Mouse (Mus musculus) left cerebral cortex, postnatal 25 days (tissue): Measurements from ENCODE around the gene Cpvl. TPM values are rescaled to one million over a fixed set of nuclear protein-coding genes. Genes with fewer than 3 reads are reported as not detected.

Experiments
- DNase-seq, 2 experiments: peaks; one replicate each; pipeline ENCODE4 v3.0.0; 2022; ENCODE audit warnings: low spot score in 2 of 2, mixed read lengths in 1 of 2
- intact Hi-C: fragments of 180-260 bp; cut with DNase I; formaldehyde crosslinking; loops from one replicate; pipeline ENCODE4 v1.15.1; 2025
- total RNA-seq, 2 experiments: library from RNA; stranded (reverse); gene quantifications; 2 replicates each; pipeline ENCODE4 v1.2.3; 2021

Gene Cpvl
- total RNA-seq, 2 experiments from 2014 or later, result not detected

- DNase-seq, result no peak
- intact Hi-C loops, result no loop called here
Measured at GRCm38 (mm10) chr6:53974040-53974439, 4.4 kb downstream of the Cpvl start.

- no peak for DNase-seq
- intact Hi-C loops, result no loop called here
Measured at GRCm38 (mm10) chr6:53973468-53973867, 5.0 kb downstream of the Cpvl start.

- intact Hi-C loops, result no loop called here
- DNase-seq, result no peak
Measured at GRCm38 (mm10) chr6:53972238-53972743, 6.2 kb downstream of the Cpvl start.

GRCm38 (mm10) chr6:53971729-53972128, 6.7 kb downstream of the Cpvl start:
- peak; percentile 40 to 48 for DNase-seq
- intact Hi-C loops, result no loop called here

- DNase-seq, result no peak
- intact Hi-C loops, result loop anchor here (5.0 kb wide), 1 partner anchor 258 kb away; no protein-coding TSS in a partner anchor
Measured at GRCm38 (mm10) chr6:53969081-53969480, 9.4 kb downstream of the Cpvl start.

GRCm38 (mm10) chr6:53968550-53968949, 9.9 kb downstream of the Cpvl start:
- intact Hi-C loops, result loop anchor here (5.0 kb wide), 1 partner anchor 259 kb away; no protein-coding TSS in a partner anchor
- no peak for DNase-seq

GRCm38 (mm10) chr6:53966595-53966994, 11.9 kb downstream of the Cpvl start:
- intact Hi-C loops, result loop anchor here (5.0 kb wide), 1 partner anchor 261 kb away; no protein-coding TSS in a partner anchor
- DNase-seq, result no peak

- intact Hi-C loops, result loop anchor here (5.0 kb wide), 1 partner anchor 261 kb away; no protein-coding TSS in a partner anchor
- DNase-seq, result no peak
Measured at GRCm38 (mm10) chr6:53965900-53966299, 12.6 kb downstream of the Cpvl start.

GRCm38 (mm10) chr6:53963906-53964496, 14.5 kb downstream of the Cpvl start:
- DNase-seq, result no peak
- intact Hi-C loops, result loop anchor here (5.0 kb wide), 1 partner anchor 198 kb away; no protein-coding TSS in a partner anchor

GRCm38 (mm10) chr6:53962006-53962405, 16.5 kb downstream of the Cpvl start:
- intact Hi-C loops, result loop anchor here (5.0 kb wide), 1 partner anchor 200 kb away; no protein-coding TSS in a partner anchor
- no peak for DNase-seq

- intact Hi-C loops, result loop anchor here (5.0 kb wide), 3 partner anchors 163 to 202 kb away; no protein-coding TSS in a partner anchor
- peak in 1 of 2 experiments; percentile 69 for DNase-seq
Measured at GRCm38 (mm10) chr6:53959826-53960225, 18.6 kb downstream of the Cpvl start.

- intact Hi-C loops, result loop anchor here (1.0 to 5.0 kb wide), 3 partner anchors 139 to 176 kb away; no protein-coding TSS in a partner anchor
- DNase-seq, result peak; percentile 52 to 78
Measured at GRCm38 (mm10) chr6:53958321-53958720, 20.1 kb downstream of the Cpvl start.

- intact Hi-C loops, result loop anchor here (5.0 kb wide), 2 partner anchors 159 to 174 kb away; no protein-coding TSS in a partner anchor
- no peak for DNase-seq
Measured at GRCm38 (mm10) chr6:53956513-53956912, 22.0 kb downstream of the Cpvl start.

GRCm38 (mm10) chr6:53955846-53956245, 22.6 kb downstream of the Cpvl start:
- no peak for DNase-seq
- intact Hi-C loops, result loop anchor here (2.0 to 5.0 kb wide), 3 partner anchors 71 to 174 kb away; no protein-coding TSS in a partner anchor

GRCm38 (mm10) chr6:53955271-53955670, 23.2 kb downstream of the Cpvl start:
- DNase-seq, result no peak
- intact Hi-C loops, result loop anchor here (2.0 to 5.0 kb wide), 3 partner anchors 70 to 173 kb away; no protein-coding TSS in a partner anchor

GRCm38 (mm10) chr6:53954106-53954505, 24.4 kb downstream of the Cpvl start:
- intact Hi-C loops, result loop anchor here (2.0 kb wide), 1 partner anchor 69 kb away; no protein-coding TSS in a partner anchor
- DNase-seq, result peak; percentile 50 to 67

- DNase-seq, result no peak
- intact Hi-C loops, result no loop called here
Measured at GRCm38 (mm10) chr6:53953348-53953747, 25.1 kb downstream of the Cpvl start.

GRCm38 (mm10) chr6:53951421-53951820, 27.1 kb downstream of the Cpvl start:
- no peak for DNase-seq
- intact Hi-C loops, result no loop called here

GRCm38 (mm10) chr6:53950876-53951275, 27.6 kb downstream of the Cpvl start:
- intact Hi-C loops, result no loop called here
- DNase-seq, result no peak

- intact Hi-C loops, result no loop called here
- no peak for DNase-seq
Measured at GRCm38 (mm10) chr6:53948388-53949035, 30.0 kb downstream of the Cpvl start.
